Mouse (Mus musculus): ENCODE results near the gene Whrn.

DNA sequence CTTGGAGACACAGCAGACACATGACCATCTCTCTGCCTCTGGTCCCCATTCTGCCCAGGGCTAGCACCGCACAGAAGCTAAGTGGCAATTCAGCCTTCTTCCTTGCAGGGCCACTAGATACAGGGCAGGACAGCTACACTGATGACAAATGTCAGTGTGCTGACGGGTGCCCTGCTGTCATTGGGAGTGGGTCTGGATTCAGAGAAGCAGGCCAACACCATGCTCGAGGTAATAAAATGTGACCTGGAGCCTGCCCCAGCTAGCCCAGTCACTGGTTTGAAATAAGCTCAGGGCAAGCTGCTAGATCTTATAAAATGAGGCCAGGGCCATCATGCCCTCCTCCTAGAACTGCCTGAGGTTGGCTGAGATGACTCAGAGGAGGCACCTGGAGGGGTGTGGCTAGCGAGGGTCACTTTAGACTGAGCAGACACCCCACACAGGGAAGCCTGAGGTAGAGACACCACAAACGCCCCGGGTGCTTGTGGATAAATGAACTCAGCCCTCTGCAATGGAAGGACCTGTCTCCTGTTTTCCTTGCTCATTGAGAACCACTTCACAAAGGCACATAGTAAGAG lies 41.8 kb downstream of the Whrn start:
- TF ChIP-seq CTCF (IDR thresholded peaks at IDR 0.05; ENCODE audit: low read depth, low read length) = no peak
- no peak for TF ChIP-seq POLR2A (IDR thresholded peaks at IDR 0.05; ENCODE audit: extremely low read depth, insufficient read depth, low read length)
